Mouse (Mus musculus) cerebellum, adult 9-10 months (tissue): Measurements from ENCODE around the gene Atf7ip2.

ENCODE experiments used
- DNase-seq: peaks from one replicate; pipeline ENCODE4 v3.0.0; 2022

Gene Atf7ip2

DNA sequence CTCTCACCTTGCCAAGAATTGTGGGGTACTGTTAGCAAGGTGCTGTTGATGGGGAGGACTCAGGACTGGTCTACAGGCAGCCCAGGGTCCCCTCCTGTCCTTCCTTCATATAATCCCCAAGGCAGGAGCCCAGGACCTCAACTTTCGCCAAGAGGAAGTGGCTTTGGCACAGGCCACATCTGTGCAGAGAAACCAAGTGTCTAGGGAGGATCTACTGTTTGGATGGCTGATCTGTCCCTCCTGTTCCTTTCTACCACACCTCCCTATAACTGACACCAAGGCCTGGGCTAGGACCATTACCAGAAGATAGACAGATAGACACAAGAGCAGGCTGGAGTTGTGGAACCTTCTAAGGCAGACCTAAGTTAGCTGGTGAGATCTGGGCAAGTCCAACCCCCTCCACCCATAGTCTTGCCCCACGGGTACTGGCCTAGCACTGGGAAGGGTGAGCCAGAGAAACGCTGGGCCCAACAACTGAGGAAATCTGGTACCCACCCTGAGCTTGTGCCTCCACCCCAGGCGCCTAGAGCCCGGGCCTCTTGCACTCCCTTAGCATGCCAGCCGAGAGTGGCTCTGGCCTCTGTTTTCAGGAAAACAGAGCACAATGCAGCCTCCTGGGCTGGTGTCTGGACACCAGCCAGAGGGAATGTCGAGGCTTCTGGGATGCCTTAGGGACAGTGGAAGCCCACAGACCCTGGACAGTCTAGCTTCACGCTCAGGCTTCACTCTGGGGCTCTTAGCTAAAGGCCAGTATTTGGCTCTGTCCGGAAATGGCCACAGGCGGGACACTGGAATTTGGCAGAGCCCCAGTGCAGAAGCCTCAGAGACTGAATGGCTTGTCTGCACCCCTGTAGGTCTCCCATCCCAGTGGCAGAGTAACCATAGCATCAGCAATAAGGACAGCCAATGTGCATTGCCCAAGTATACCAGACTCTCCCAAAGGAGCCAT, 105.5 kb downstream of the Atf7ip2 start:
- DNase-seq = no peak

DNA sequence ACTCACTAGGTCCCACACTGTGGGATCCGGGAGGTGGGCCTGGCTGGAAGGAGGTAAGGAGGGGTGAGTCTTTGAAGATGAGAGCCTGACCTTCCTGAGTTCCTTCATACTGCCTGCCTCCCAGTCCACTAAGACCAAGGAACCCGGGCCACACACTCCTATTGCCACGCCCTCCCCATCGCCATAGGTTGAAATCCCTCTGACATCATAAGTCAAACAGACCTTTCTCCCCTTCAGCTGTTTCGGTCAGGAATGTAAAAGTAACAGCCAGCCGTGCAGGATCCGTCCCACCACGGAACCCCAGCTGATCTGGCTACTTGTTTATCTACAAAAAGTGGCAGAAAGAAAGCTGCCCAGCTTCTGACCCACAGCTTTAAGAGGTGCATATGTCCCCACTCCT, 107.1 kb downstream of the Atf7ip2 start:
- DNase-seq = no peak

DNA sequence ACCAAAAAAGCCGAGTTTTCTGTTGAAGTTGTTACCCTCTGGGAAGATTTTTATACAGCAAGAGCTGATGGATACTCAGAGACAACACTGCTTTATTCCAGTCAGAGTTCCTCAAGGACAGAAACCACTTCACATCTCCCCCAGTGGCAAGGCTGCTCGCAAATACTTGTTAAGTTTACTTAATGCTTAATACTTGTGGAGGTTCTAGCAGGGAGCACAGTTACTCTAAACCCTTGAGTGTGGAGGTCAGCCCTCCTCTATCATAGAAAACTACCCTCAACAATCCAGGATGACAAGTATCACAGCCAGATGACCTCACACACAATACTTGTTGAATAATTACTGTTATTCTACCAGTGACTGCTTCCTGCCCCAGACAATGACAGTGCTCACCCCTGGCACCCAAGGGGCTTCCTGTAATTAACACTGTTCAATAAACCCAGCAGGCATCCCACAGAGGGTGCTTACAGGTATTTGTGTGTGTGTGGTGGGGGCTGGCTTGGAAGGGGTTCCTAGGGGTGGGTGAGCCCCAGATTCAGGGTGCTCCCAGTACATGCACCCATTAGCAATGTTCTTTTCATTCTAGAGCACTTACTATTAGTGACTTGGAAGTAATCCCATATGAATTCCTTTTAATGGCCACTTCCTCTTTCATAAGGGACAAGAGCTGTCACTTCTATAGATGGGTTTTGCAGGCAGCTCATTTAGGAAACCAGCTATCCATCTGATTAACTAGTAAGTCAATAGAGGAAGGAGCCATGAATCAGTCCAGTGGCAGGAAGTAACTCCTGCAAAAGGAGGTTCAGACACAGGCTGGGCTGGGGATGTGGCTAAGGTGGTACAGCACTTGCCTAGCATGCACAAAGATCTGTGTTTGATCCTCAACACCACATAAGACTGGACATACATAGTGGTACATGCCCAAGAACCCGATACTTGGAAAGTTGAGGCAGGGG, 108.0 kb downstream of the Atf7ip2 start:
- DNase-seq = no peak
